Mouse (Mus musculus) liver, postnatal 0 days (tissue): ENCODE results near the gene Spock3.

Experiments used
- CTCF ChIP-seq: sonication (generic); IDR thresholded peaks from 2 replicates; pipeline ENCODE4 v1.5.1; 2016; ENCODE audit warnings: antibody characterized with exemption, low read depth
- EP300 ChIP-seq: IDR thresholded peaks from 2 replicates; pipeline ENCODE4 v1.6.1; 2016; ENCODE audit warnings: antibody characterized with exemption, low read depth, mild to moderate bottlenecking

- TF ChIP-seq CTCF, result no peak
- no peak for TF ChIP-seq EP300
Measured at GRCm38 (mm10) chr8:63169956-63170355, 219.1 kb downstream of the Spock3 start.
